Mouse (Mus musculus) neural tube, embryonic 10.5 days (tissue): ENCODE results near the gene Atf7ip.
"Not testable (repeated sequence)": the region's sequence is repeated elsewhere in the genome, so short reads cannot be mapped to it uniquely, and the experiment has no call there.

Experiments used
- DNase-seq: peaks from one replicate; pipeline ENCODE4 v3.0.0-alpha.2; 2017; ENCODE audit warnings: low spot score; ENCODE audit errors: extremely low spot score

Gene Atf7ip

DNA sequence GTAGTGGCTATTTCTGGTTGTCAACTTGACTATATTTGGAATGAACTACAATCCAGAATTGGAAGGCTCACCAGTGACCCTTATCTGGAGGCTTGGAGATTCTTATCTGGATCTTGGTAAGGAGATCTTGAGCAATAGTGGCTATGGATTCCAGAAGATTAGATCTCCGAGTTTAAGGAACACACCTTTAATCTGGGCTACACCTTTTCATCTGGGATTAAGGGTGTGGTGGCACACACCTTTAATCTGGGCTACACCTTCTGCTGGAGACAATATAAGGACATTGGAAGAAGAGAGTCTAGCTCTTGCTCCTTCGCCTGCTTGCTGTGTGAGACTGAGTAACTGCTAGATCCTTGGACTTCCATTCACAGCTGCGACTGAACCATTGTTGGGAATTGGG lies at the start of gene Atf7ip:
Atf7ip (plus strand) TSS at position 301 of the 400 bp plus-strand sequence.
- not testable (repeated sequence) for DNase-seq

GRCm38 (mm10) chr6:136456302-136456701 lies 49.7 kb upstream of the Atf7ip start:
- no peak for DNase-seq

GRCm38 (mm10) chr6:136459156-136459555 lies 46.8 kb upstream of the Atf7ip start:
- DNase-seq: no peak

- no peak for DNase-seq
Measured at GRCm38 (mm10) chr6:136463491-136463890, 42.5 kb upstream of the Atf7ip start.

DNA sequence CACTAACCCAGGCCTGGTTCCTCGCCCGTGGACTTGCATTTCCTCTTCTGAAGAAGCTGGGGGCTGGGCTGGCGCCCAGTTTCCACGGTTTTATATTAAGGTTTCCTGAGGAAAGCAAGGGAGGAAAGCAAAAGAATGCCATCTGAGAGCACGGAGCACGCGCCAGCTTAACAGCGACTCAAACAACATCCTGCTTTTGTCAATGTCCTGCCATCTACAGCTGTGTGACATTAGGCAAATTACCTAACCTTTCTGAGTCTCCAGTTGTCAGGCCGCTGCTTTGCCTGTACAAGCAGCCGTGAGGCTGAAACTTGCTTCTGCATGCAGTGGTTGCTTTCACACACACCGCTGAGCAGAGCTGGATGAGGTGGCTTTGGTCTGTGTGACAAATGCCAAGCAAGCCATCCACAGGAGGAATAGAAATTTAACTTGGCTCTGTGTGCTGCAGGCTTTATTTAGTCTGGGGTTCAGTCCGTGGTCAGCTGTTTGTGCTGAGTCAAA lies 41.8 kb upstream of the Atf7ip start:
- DNase-seq: no peak

GRCm38 (mm10) chr6:136465021-136465420 lies 40.9 kb upstream of the Atf7ip start:
- no peak for DNase-seq

DNA sequence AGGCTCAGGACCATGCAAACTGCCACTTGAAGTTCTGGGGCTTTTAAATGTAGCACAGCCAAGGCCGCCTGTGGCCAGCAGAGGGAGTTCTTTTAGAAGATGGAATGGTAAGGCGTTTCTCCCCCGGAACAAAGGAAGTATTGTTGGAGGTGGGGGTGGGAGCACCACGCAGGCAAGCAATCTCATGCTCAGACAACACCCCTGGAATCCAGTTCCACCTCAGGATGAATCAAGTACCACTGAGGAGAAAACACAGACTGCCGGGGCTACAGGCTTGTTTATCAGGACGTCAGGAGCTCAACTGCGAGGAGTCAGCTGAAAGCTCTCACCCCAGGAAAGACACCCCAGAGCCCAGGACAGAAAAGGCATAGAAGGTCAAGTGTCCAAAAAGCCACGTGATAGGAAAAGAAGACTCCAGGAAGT lies 40.0 kb upstream of the Atf7ip start:
- DNase-seq: peak; percentile 58

GRCm38 (mm10) chr6:136466956-136467750 lies 38.8 kb upstream of the Atf7ip start:
- peak; percentile 71 for DNase-seq

DNA sequence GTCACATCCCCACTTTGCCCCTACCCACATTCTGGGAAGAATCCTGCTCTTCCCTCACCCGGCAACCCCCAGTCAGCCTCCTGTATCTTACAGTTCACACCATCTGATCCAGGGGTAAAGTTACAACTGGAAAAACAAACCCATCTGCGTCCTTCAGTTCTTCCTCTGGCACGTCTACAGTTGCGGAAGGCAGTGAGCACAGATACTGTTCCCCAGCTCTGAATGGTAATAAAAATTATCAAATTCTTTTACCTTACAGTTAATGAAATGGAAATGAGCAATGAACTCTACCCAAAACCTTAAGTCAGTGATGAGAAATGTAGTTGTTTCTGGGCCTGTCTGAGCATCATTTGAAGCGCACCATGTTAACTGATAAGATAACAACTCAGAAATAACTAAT lies 38.1 kb upstream of the Atf7ip start:
- DNase-seq: no peak

- peak; percentile 97 for DNase-seq
Measured at GRCm38 (mm10) chr6:136468401-136468912, 37.5 kb upstream of the Atf7ip start.

- DNase-seq: no peak
Measured at GRCm38 (mm10) chr6:136468974-136469792, 36.8 kb upstream of the Atf7ip start.

DNA sequence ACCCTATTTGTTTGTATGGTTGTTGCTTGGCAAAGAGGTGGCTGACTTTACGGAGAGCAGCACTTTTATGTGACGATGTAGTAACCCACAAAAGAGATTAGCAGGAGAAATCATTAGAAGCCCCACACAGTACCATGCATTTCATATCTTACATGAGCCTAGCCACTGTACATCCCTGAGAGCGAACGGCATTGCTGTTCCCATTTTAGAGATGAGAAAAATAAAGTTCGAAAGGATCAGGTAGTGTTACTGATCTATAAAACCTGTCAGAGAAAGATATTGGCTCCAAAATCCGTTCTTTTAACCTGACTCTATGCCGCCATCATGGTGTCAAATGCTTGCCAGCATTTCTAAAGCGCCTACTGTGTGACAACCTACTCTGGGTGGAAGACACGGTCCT lies 36.2 kb upstream of the Atf7ip start:
- DNase-seq: no peak

GRCm38 (mm10) chr6:136470321-136471230 lies 35.4 kb upstream of the Atf7ip start:
- peak; percentile 91 for DNase-seq

DNA sequence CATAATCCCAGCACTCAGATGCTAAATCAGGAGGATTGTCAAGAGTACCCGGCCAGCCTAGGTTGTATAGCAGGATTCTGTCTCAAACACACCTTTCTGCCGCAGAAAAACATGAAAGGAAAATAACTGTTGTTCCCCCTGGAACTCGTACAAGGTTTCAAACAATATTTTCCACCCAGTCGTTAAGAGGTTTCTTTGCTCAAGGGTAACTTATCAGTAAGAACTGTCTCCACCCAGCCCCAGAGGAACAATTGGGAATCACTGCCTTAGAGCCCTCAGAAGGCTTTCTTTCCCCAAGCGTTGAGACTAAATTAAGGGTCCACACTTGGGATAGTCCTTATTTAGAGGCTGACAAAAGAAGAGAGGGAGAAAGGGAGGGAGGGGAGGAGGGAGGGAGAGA lies 34.4 kb upstream of the Atf7ip start:
- no peak for DNase-seq

DNA sequence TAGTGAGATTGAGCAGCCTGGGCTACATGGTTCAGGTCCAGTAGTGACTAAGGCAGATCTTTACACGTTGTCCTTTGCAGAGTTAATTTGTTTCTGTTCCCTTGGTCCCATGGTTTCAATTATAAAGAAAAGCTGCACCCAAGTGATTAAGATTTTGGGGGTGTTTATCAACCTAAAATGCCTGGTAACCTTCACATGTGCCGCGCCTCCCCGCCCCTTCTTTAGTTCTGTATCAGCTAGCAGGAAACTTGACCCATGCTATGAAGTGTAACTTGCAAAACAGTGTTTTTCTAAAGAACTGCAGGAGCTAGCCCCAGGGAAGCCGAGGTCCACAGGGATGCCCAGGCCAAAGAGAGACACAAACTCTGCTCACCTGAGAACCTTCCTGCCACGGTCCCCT lies 33.2 kb upstream of the Atf7ip start:
- no peak for DNase-seq

DNA sequence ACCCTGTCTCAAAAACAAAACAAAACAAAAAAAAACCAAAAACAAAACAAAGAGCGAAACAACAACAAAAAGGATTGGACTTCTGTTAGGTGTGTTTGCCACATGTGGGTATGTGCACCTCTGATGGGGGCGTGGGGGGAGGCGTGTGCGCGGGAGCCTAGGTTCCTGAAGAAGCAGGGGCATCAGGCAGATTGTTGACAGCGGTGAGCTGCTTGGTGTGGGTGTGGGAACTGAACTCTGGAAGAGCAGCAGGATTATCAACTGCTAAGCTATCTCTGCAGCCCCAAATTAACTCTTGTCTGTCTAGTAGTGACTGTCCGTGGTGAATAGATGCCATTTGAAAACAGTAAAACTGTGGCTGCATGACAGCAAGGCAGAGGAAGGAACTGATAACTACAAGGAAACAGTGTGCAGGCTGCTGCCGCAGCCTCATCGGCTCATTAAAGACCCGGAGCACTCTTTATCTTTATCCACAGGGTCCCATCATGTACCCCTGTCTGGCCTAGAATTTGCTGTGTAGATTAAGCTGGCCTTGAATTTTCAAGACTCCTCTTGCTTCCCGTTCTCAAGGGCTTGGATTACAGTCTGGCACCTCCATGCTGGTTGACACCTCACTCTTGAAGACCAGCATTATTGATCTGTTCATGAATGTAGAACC lies 32.4 kb upstream of the Atf7ip start:
- no peak for DNase-seq

- DNase-seq: no peak
Measured at GRCm38 (mm10) chr6:136475171-136475860, 30.7 kb upstream of the Atf7ip start.

DNA sequence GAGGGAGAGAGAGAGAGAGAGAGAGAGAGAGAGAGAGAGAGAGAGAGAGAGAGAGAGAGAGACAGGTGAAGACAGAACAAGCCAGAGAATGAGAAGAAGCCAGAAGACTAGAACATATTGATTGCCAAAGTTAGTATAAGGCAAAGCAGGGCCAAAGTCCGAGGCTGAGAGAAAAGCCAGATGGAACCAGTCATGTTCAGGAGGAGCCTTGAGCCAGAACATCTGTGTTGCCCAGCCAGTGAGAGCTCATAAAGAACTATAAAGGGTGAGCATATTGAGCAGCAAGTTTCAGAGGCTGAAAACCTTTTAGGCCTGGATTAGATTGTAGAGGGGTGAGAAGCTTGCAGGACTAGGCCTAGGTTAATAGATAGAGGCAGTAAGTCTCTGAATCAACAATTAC lies 28.1 kb upstream of the Atf7ip start:
- DNase-seq: no peak

DNA sequence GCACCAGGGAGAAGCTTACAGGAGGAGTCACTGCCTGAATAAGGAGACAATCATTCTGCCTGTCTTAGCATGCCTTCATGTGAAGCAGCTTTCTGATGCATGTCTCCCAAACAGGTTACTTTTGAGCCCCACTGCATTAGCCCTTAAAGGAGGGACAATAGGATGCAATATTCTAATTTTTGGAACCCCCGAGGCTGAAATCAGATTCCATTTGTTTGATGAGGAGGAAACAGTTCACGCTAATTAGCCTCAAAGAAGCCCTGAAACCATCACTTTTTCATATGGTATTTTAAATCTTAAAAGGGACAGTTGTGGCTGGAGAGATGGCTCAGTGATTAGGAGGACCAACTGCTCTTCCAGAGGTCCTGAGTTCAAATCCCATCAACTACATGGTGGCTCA lies 22.4 kb upstream of the Atf7ip start:
- no peak for DNase-seq

GRCm38 (mm10) chr6:136484093-136484492 lies 21.9 kb upstream of the Atf7ip start:
- no peak for DNase-seq
